Mouse (Mus musculus) adrenal gland, adult 18-20 months (tissue): ENCODE measurements around the gene Adm2. TPM values are rescaled to one million over a fixed set of nuclear protein-coding genes. Genes with fewer than 3 reads are reported as not detected.

Source experiments
- DNase-seq, 2 experiments: peaks; one replicate each; pipeline ENCODE4 v3.0.0; 2021 to 2022; ENCODE audit warnings: low spot score in 2 of 2
- total RNA-seq, 2 experiments: library from RNA; stranded (reverse); gene quantifications; 1 replicate in 1 of 2; 2 replicates in 1 of 2; pipeline ENCODE4 v1.2.3; 2021

Adm2 gene
- total RNA-seq, 2 experiments from 2014 or later = not detected

- no peak for DNase-seq
Measured at GRCm38 (mm10) chr15:89309962-89310498, 12.5 kb upstream of the Adm2 start.

GRCm38 (mm10) chr15:89313359-89313758 is 9.2 kb upstream of the Adm2 start:
- no peak for DNase-seq

GRCm38 (mm10) chr15:89314107-89314506 is 8.4 kb upstream of the Adm2 start:
- no peak for DNase-seq

GRCm38 (mm10) chr15:89314511-89315189 is 7.9 kb upstream of the Adm2 start:
- DNase-seq = peak in 1 of 2 experiments; percentile 33

- peak; percentile 96 for DNase-seq
Measured at GRCm38 (mm10) chr15:89315190-89315731, 7.3 kb upstream of the Adm2 start, which contains the start of gene Sbf1. TSS of gene Sbf1 (minus strand) at chr15:89315311.

- DNase-seq = no peak
Measured at GRCm38 (mm10) chr15:89316146-89316545, 6.4 kb upstream of the Adm2 start.

- no peak for DNase-seq
Measured at GRCm38 (mm10) chr15:89321264-89321663, 1.3 kb upstream of the Adm2 start.

- no peak for DNase-seq
Measured at GRCm38 (mm10) chr15:89323656-89324055, 1.1 kb downstream of the Adm2 start.

- DNase-seq = no peak
Measured at GRCm38 (mm10) chr15:89326441-89326840, 3.9 kb downstream of the Adm2 start.

- DNase-seq = no peak
Measured at GRCm38 (mm10) chr15:89334271-89334670, 11.8 kb downstream of the Adm2 start, which contains the start of gene Miox. TSS of gene Miox (plus strand) at chr15:89334398.

GRCm38 (mm10) chr15:89334774-89335537 is 12.4 kb downstream of the Adm2 start:
- no peak for DNase-seq

- DNase-seq = no peak
Measured at GRCm38 (mm10) chr15:89336422-89336821, 13.9 kb downstream of the Adm2 start.

- no peak for DNase-seq
Measured at GRCm38 (mm10) chr15:89339696-89340095, 17.2 kb downstream of the Adm2 start.

- DNase-seq = no peak
Measured at GRCm38 (mm10) chr15:89340136-89340535, 17.6 kb downstream of the Adm2 start.

GRCm38 (mm10) chr15:89341678-89342077 is 19.2 kb downstream of the Adm2 start:
- DNase-seq = no peak

GRCm38 (mm10) chr15:89343325-89343724 is 20.8 kb downstream of the Adm2 start:
- DNase-seq = no peak

GRCm38 (mm10) chr15:89350447-89350846 is 27.9 kb downstream of the Adm2 start:
- no peak for DNase-seq

GRCm38 (mm10) chr15:89351302-89351701 is 28.8 kb downstream of the Adm2 start:
- DNase-seq = no peak

- no peak for DNase-seq
Measured at GRCm38 (mm10) chr15:89352054-89352453, 29.5 kb downstream of the Adm2 start.

GRCm38 (mm10) chr15:89352795-89353194 is 30.3 kb downstream of the Adm2 start:
- DNase-seq = no peak

GRCm38 (mm10) chr15:89353837-89354236 is 31.3 kb downstream of the Adm2 start:
- no peak for DNase-seq

GRCm38 (mm10) chr15:89354455-89354854 is 31.9 kb downstream of the Adm2 start:
- no peak for DNase-seq
